ENCODE assay signal across 9 mouse cellular contexts in the genomic region with DNA sequence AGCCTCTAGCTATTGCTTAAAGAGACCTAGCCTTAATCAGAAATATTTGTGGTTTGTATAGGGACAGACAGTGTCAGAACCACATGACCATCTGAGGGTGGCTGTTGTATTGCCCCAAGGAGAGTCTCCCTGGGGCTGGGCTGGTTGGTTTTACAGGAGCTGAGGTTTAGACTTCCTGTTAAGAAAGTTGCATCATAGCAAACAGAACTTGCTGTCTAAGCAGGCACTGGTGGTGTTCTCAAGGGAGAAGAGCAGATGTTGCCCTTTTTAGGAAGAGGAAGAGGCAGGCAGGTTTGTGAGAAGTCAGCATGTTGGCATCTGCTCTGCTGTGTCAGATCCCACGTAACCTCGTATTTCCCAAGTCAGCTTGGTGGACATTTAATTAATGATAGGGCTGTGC. TPM values are rescaled to one million over a fixed set of nuclear protein-coding genes. Genes with fewer than 3 reads are reported as not detected.
DNase-seq lines count a peak whose midpoint lies in the region; ATAC-seq and TF ChIP-seq lines count a peak whose summit lies in the region.
"Had no signal": no experiment of that assay in that cellular context is flagged by ENCODE, and none has a peak within 500 bp of the region (broad histone marks: within the 10 kb centered on the region; RNA-seq: fewer than 3 reads in every experiment).

No protein-coding gene starts in this region.

- no peak overlapping the region for H3K27ac ChIP-seq in lung, postnatal 0 days (ENCODE audit: low read length)
- no peak overlapping the region for H3K27ac ChIP-seq in hindbrain, embryonic 16.5 days (ENCODE audit: low read depth, low read length)

- H3K9ac ChIP-seq in lung, postnatal 0 days (replicated peaks; ENCODE audit: low read depth), result no peak overlapping the region
- H3K9ac ChIP-seq in hindbrain, embryonic 16.5 days (ENCODE audit: low read depth, low read length), result no peak overlapping the region

- no peak for TF ChIP-seq CTCF in lung, postnatal 0 days (IDR thresholded peaks at IDR 0.05)

- TF ChIP-seq EP300 in lung, postnatal 0 days (IDR thresholded peaks at IDR 0.05), result no peak

- no peak overlapping the region for H3K4me3 ChIP-seq in lung, postnatal 0 days (ENCODE audit: low read depth, low read length)
- no peak overlapping the region for H3K4me3 ChIP-seq in hindbrain, embryonic 16.5 days (ENCODE audit: low read length)

- WGBS in lung, postnatal 0 days, result 34% methylated on average over 2 of the region's 2 CpGs
- 53% methylated on average over 2 of the region's 2 CpGs for WGBS in hindbrain, embryonic 16.5 days

- H3K4me1 ChIP-seq in lung, postnatal 0 days (ENCODE audit: insufficient read depth, low read depth, low read length), result no peaks in the 10 kb centered on the region
- no peaks in the 10 kb centered on the region for H3K4me1 ChIP-seq in hindbrain, embryonic 16.5 days (ENCODE audit: control insufficient read depth, insufficient read depth, low read depth, low read length)

- 0 out of 2 replicates have a peak, but pooled peaks cover 3% of the 10 kb centered on the region for H3K27me3 ChIP-seq in lung, postnatal 0 days (replicated peaks; ENCODE audit: insufficient read depth, low read length)
- no peaks in the 10 kb centered on the region for H3K27me3 ChIP-seq in hindbrain, embryonic 16.5 days (replicated peaks; ENCODE audit: control insufficient read depth, insufficient read depth, low read length)

- no peak overlapping the region for H3K4me2 ChIP-seq in lung, postnatal 0 days (replicated peaks; ENCODE audit: low read depth, low read length)
- H3K4me2 ChIP-seq in hindbrain, embryonic 16.5 days (ENCODE audit: low read length), result no peak overlapping the region

- H3K36me3 ChIP-seq in lung, postnatal 0 days (ENCODE audit: insufficient read depth, low read length), result no peaks in the 10 kb centered on the region
- H3K36me3 ChIP-seq in hindbrain, embryonic 16.5 days (ENCODE audit: control insufficient read depth, insufficient read depth, low read length), result no peaks in the 10 kb centered on the region

- H3K9me3 ChIP-seq in lung, postnatal 0 days (ENCODE audit: low read length), result no peaks in the 10 kb centered on the region
- H3K9me3 ChIP-seq in hindbrain, embryonic 16.5 days (ENCODE audit: control insufficient read depth, low read length), result no peaks in the 10 kb centered on the region

- peak; percentile 87 for ATAC-seq in lung, postnatal 0 days
- no peak for ATAC-seq in hindbrain, embryonic 16.5 days

- DNase-seq in spleen, postnatal 36 days (ENCODE audit: low spot score in 2 of 2), result peak; percentile 12 to 27
- DNase-seq in spleen, postnatal 4 days (ENCODE audit: low spot score in 2 of 2), result no peak
- peak; percentile 67 for DNase-seq in fibroblast of lung, adult 2 months (ENCODE audit: low read depth)
- DNase-seq in lung, postnatal 0 days (ENCODE audit: low spot score), result peak; percentile 80
- no peak for DNase-seq in adrenal gland, adult (ENCODE audit: inconsistent age in 2 of 2, low spot score in 1 of 2)
- no peak for DNase-seq in adrenal gland, adult 2 months
- DNase-seq: gastrocnemius, postnatal 14 days; thymus, postnatal 25 days had no signal

RNA-seq across cellular contexts. Expression of a gene that starts 52.7 kb away (rescaled TPM):
- 41.5 and 50.4 TPM in 2 replicates for polyA plus RNA-seq in lung, postnatal 0 days (2015; fragmentation: Nextera tagmentation; extraction: Ambion mirVana)
- total RNA-seq in adrenal gland, adult 2 months (2021), result 10 to 100 TPM; 60.9 to 79.3 TPM
- polyA plus RNA-seq in adrenal gland, adult 2 months (2012; rRNA removed), result 14.8 and 16.4 TPM in 2 replicates
- polyA plus RNA-seq in hindbrain, embryonic 16.5 days (2015; fragmentation: Nextera tagmentation; extraction: Ambion mirVana), result 35.9 and 42.3 TPM in 2 replicates

Comparison
In these comparisons a context has a peak if more than half of its experiments do, and no peak if none do; other contexts are left out.
1. DNase-seq: peak in spleen, postnatal 36 days (2 of 2), fibroblast of lung, adult 2 months (single experiment) and lung, postnatal 0 days (single experiment); none in spleen, postnatal 4 days (0 of 2), adrenal gland, adult (0 of 2) and adrenal gland, adult 2 months (single experiment).